Mouse (Mus musculus): ENCODE results near the gene Gm21209.
"Not testable (repeated sequence)": the region's sequence is repeated elsewhere in the genome, so short reads cannot be mapped to it uniquely, and the experiment has no call there.

Gm21209 gene

DNA sequence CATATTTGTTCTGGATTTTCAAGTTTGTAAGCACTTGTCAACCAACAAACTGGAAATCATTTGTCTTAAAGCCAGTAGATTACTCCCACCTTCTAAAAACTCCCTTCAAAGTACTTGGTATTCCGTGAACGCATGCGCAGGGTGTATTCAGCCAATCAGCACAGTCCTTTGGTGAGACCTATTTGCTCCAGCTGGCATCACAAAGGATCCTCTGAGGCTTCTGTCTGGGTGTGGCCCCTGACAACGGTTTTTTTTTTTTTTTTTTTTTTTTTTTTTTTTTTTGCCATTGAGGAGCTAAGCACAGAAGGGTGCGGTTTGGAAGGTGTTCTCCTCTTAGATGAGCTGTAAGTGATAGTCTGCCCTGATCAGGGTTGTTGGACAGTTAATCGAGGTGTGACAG is at the start of gene Gm21209:
Gm21209 (plus strand) TSS at position 301 of the 400 bp plus-strand sequence.
- not testable (repeated sequence) for DNase-seq (ENCODE audit: low read depth, low spot score)

Data from 3T3-L1 (cell line).